Mouse (Mus musculus): ENCODE results near the gene Tgfb2.

Gene Tgfb2

DNA sequence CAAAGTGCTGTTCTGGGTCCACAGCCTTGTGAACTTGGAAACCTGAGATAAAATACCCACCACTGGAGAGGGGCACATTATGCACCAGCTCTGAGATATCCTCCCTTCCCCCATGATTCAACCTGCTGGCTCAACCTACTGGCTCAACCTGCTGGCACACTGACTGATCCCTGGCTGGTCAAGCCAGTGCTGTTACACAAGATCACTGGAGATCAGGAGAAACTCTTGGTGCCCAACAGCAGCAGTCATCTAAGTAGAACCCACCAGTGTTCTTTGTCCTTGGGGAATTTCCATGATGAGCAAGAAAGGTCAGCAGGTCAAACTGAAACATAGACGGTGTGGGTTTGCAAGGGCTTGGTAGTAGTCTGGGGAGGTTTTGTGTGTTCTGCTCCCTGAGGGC, 49.6 kb downstream of the Tgfb2 start:
- no peak for DNase-seq (ENCODE audit: low spot score)

DNA sequence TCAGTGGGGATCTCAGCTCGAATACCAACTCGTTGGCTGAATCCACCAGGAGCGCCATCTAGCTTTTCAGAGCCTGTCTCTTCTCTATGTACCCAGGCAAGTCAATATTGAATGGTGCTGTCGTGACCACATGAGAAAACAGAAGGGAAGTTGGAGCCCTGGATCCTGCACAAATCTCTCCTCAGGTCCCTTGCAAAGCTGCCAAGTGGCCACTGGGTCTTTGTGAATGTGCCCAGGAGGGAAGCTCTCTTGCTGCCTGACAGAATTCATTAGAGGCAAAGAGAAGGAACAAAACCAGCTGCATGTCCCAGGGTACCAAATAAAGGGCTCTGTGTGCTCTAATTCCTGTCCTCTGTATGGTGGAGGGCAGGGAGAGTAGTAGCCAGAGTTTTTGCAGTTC, 50.7 kb downstream of the Tgfb2 start:
- peak; percentile 45 for DNase-seq (ENCODE audit: low spot score)

DNA sequence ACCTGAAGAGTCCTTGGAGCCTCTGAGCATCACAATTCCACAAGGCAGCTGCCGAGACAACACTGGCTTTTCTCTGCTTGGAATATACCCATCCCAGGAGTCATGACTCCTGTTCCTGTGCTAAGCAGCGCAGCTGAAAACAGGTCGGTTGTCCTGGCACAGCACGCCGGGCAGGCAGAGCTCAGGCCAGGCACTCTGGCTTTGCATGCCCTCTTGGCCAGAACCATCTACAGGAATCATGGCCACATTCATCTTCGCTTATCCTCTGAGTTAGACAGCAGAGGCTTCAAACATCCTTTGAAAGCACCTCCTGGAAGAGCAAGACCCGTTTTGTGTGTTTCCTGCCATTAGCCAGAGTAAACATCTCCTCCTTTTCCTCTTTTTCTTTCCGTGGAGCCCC, 53.6 kb downstream of the Tgfb2 start:
- no peak for DNase-seq (ENCODE audit: low spot score)

DNA sequence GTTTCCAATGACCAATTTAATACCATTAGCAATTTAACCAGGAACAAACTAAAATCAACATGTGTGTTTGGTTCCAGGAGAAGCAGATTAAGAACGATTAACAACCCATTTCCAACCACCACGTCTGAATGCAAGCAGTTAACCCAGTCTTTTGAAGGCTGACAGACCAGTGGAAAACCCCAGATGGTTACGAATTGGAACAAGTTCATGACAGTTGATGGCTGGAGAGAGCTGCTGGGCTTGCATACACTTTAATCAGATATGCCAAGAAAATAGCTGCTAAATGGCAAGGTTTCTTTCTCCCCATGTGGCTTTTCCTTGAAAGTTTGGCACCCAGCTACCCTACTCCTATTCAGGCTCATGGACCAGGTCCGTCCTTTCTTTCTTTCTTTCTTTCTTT, 55.8 kb downstream of the Tgfb2 start:
- no peak for DNase-seq (ENCODE audit: low spot score)

DNA sequence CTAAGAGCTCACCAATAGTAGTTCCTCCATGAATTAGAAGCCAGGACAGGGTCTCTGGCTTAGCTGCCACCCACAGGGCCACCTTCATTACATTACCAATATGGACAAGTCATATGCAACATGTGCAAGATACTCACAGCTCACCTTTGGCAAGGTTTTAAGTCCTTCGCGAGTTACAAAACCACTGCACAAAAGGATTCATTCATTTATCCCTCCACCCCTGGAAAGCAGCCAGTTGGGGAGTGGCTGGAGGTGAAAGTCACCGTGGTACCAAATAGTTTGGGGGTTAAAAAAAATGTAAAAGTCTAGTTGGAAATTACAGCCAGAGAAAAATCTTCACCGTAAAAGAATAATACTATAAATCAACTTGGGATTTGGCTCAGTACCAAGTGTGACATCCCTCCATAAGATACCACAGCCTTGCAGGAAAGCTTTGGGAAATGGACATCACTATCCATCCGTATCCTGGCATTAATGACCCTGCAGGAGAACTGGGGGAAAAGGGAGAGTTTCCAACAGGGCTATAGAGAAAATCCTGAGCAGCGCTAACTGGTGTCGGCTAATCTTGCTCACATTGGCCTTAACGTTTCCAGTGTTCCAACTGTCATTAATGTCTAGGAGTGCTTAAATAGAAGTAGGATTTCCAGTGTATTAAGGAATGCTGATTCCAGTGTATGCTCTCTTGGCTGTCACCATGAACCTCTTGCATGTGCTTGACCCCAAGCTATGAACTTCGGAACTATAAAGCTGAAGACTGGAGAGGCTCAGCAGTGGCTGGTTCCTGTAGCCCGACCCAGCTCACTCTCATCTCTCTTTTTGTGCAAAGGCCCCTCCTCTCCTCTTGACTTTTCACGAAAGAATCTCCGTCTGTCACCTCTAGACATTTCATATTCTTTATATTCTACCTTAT, 68.2 kb downstream of the Tgfb2 start:
- no peak for DNase-seq (ENCODE audit: low spot score)

DNA sequence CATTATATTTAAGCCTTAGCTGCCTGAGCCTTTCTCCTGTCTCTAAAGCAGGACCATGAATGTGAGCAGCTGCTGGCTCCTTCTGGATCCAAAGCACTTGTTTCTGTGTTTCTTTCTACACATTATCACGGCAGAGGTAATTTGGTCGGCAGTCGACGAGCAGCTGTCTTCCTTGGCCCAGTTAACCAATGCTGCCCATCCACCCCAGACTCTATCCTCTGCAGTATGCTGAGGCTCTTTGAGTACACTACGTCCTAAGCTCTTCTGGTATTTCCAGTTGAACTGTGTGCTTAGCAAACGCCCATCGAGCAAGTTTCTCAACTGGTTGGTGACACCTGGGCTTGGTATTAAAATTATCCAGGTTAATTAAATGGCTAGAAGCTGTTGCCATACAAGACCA, 70.7 kb downstream of the Tgfb2 start:
- DNase-seq (ENCODE audit: low spot score): no peak

DNA sequence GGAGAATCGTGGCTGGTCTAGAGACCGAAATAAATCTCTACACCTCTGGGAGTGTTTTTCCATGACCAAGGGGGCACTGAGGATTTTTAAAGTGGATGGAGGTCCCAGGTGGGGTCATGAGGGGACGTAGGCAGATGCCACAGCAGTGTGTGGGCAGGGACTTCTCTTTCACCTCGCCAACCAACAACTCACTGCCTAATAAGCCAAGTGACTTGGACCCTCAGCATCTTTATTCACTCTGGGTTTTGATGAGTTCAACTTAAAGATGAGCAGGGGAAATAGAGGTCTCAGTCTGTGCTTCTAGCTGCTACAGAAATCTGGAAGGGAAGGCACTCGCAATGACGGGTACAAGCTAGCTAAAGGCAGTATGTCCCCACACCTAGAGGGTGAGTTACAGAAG, 74.3 kb downstream of the Tgfb2 start:
- DNase-seq (ENCODE audit: low spot score): no peak

DNA sequence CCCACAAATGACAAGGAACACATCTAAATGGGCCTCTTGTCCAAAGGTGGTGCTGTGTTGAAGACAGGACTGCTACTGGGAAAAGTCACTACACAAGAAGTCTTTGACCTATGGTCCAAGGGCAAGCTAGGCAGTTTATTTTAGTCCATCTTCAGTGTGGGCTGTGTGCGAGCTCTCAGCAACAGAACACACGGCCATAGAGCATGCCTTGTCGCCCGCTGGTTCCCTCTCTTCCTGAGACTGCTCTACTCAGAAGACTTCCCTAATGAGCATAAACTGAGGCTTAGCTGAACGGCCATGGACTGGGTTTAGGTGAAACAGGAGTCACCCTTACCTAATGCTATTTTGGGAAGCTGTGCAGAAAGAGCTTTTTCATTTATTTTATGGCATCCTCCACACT, 74.8 kb downstream of the Tgfb2 start:
- DNase-seq (ENCODE audit: low spot score): no peak

DNA sequence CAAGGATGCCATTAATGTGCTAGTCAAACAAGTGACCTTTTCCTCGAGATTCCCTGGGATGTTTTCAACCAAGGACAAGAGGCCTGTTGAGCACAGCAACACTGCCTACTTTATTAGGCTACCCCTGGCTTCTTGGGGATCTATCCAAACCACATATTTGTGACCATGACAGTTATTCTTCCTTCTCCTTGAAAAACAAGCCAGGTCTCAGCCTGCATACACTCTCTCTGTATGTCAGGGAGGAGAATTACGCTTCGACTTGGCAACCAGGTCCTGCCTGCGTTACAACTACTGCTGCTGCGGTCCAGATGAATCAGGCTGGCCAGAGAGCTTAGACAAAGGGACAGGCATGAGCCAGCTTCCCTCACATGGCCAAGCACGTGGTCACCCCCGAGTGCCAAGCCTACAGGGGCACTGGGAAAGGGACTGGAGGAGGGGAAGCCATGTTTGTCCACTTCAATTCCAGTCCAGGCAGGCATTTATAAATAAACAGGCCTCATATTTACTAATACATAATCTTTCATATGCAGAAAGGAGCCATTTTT, 78.3 kb downstream of the Tgfb2 start:
- DNase-seq (ENCODE audit: low spot score): peak; percentile 63

DNA sequence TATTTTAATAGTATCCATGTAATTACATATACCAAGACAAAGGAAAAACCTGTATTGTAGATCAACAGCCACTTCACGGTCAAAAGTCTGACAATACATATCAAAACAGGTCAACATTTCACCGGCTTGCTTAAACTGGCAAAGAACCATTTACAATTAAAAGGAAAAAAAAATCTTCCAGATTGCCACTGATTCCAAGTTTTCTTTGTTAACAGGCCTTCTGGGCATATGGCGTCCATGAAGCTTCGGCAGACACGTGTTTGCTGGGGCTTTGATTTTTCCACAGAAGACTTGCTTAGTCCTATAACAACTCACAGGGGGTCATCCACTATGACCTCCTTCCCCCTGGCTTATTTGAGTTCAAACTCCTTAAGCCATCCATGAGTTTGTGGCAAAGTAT, 81.3 kb downstream of the Tgfb2 start:
- no peak for DNase-seq (ENCODE audit: low spot score)

DNA sequence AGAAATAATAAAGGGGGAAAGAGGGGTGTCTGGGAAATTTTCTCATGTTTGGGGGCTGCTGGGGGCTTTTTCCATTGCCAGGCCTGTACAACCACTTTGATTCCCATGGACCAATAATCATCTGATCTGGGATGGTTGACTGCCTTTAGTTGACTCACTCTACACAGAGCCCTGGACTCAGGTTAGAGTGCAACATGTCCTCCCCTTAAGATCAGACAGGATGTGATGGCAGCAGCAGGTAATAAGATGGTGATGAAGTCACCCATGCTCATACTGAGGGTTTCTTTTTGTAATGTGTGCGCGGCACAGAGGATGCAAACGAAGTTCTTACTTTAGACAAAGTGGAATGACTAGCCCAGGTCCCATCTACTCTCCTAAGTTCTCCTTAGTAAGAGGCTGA, 84.0 kb downstream of the Tgfb2 start:
- DNase-seq (ENCODE audit: low spot score): no peak

DNA sequence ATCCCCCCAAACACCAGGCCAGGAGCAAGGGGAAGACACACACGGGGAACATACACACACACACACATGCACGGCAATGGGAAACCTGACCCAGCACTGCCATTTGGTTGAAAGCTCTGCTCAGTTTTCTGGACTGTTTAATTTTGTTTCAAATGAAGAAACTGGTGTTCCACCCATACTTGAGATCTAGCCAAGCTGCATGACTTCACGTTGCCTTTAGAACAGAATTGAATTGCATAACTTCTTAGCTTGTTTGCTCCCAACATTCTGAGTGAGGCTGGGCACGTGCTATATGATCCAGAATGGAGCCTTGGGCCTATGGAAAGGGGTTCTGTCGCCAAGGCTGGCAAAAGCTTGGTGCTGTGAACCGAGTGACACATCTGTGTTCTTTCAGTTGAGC, 87.5 kb downstream of the Tgfb2 start:
- no peak for DNase-seq (ENCODE audit: low spot score)

DNA sequence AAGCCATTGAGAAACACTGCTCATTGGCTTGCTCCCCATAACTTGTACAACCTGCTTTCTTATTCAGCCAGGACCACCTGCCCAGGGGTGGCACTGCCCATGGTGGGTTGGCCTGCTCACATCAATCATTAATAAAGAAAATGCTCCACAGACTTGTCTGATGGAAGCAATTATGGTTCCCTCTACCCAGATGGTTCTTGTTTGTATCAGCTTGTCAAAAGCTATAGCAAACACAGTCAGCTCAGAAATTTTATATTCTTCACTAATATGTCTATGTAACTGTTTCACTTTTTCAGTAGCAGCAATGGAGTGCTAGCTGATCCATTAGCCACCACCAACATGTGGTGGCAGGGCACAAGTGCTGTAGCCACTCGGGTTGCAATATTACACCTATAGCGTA, 94.4 kb downstream of the Tgfb2 start:
- DNase-seq (ENCODE audit: low spot score): no peak

DNA sequence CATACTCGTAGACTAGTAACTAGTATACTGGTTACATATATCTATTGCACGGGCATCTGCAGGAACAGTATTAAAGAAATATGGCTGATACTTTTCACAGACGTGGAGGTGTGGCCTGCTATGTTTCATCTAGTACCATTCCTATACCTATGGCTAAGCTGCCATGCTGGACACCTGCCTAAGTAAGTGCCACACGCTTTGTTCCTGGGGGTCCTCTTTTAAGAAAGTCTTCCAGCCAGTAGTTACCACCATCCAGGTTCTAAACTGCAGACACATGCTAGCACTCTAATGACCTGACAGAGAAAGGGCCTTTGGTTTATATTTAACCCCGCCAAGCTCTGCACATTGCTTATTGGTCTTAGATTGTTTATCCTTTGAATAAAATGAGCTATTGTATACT, 95.3 kb downstream of the Tgfb2 start:
- DNase-seq (ENCODE audit: low spot score): no peak

DNA sequence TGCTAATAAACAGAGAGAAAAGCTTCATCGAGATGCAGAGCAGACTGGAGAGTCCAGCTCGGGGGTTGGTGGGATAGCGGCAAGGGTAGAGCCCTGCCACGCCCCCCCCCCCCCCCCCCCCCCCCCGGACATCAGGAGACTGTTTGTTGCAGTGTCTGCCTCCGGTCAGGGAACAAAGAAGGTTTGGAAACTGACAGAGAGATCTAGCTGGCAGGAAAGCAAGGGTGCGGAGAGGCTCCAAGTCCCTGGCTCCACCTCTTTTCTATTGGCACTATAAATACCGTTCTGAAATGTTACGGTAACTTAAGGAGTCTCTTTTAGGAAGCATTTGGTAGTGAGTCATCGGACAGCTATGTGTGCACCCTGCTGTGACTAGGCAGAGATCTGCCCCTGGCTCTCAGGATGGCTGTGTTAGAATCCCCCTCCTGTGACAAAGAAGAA, 96.0 kb downstream of the Tgfb2 start:
- peak; percentile 17 for DNase-seq (ENCODE audit: low spot score)

DNA sequence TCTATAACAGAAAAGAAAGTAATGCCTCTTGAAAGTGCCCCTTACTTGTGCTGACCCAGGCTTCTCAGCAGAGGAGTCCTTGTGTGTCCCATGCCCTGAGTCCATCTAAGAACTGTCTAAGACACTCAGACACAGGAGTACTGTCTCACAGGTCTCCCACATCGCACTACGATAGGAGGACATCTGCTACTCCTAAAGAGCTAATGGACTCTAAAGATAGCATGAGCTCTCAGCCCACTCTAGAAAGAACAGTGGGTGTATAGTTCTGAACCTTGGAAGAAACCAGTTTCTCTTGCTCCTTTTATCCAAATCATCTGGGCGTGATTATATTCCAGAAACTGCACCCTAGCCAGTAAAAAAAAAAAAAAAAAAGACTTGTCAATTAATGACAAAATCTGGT, 97.7 kb downstream of the Tgfb2 start:
- no peak for DNase-seq (ENCODE audit: low spot score)

DNA sequence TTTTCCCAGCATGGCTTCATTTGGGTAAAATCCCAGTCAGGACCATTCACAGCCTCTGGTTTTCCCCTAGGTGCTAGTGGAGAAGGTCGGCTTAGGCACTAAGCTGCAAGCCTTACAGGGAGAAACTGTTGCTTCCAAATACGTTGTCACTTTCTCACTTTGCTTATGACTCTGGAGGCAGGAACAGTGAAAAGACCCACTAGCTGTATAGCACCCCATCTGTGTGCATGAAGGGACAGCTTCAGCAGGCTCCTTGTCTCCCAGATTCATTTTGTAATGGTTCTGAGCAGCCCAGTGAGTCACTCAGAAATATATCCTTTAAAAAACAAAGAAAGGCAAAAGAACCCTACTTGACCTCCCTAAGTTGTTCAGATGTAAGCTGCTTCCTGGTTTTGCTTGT, 100.2 kb downstream of the Tgfb2 start:
- no peak for DNase-seq (ENCODE audit: low spot score)

DNA sequence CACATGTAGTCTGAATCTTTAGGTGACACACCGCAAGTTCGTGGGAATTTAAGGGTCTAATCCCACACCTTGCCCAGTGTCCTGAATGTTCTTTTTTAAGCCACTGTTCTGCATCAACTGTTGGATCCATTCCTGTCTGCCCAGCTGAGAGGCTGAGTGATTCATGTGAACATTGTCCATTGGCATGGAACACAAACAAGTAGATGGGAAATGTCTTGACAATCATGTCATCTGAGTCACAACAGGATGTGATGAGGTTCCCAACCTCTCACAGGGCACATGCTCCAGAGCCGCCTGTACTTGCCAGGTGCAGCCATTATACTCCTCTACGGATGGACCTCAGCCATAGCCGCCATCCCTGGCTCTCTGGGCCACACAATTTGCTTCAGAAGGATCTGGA, 101.7 kb downstream of the Tgfb2 start:
- no peak for DNase-seq (ENCODE audit: low spot score)

DNA sequence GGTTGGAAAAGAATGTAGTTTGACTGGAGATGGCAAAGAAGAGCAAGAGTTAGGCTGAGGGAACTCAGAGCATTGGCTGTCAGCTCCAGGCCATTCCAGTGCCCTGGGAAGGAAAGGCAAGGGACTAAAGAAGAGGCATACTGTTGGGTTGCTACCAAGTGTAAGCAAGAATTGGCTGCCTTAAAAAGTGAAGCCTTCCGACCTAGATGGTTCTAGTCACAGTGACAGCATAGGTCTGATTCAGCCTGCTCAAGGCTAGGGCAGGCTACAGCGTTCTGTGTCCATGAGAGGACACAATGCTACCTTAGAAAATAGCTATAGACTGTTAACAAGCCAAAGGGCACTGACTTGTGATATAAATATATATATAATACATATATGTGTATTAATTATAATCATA, 117.6 kb downstream of the Tgfb2 start:
- DNase-seq (ENCODE audit: low spot score): no peak

DNA sequence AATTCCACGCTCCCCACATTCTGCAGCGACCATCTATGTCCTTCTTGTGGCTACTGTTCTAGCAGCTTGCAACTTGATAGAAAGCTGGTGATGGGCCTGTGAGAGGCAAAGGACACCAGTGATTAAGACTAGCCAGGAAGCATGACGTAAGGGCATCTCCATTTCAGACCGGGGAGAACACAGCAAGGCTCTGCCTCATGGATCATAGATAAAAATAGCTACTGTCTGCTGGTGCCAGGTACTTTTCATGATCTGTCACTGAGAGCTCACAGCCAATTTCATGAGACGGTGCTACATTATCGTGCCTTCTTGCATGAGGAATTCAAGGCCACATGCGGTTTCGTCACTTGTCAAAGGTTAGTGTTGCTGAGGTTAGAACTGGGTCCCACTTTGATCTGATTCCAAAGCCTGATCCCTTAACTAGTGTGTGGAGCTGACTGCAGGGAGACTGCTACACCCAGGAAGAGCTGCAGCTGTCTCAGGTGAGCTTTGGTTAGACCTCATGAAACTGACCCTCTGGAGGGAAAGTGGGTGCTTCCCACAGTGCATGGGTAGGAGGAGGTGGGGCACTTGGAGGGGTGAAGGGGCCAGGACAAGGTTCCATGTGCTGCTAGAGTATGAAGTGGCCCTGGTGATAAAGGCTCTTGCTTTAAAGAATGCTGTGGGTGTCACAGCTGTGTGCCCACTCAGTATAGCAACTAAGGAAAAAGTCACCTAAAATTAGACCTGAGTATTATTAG, 118.6 kb downstream of the Tgfb2 start:
- DNase-seq (ENCODE audit: low spot score): peak; percentile 11

DNA sequence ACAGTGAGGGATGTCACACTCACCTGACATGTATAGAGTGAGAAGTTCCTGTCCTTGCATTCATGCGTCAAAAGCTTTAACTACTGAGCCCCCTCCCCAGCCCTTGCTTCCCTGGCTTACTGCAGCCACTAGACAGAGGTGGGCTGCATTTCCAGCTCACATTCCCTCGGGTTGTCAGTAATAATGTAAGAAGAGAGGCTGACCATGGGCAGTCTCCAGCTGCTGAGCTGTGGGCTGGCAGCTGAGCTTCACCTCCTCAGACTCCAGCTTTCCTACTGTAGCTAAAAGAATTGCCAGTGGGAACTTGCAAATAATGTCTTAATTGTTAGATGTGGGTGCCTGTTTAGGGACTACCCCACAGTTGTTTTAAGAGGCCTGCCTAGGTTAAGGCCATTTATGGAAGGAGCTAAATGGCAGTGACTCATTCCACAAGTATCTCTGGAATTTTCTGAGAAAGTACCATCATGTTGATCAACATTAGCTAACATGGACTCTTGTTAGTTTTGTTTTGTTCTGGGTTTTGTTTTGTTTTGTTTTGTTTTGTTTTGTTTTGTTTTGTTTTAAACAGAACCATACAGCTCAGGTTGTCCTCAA, 120.1 kb downstream of the Tgfb2 start:
- DNase-seq (ENCODE audit: low spot score): no peak

DNA sequence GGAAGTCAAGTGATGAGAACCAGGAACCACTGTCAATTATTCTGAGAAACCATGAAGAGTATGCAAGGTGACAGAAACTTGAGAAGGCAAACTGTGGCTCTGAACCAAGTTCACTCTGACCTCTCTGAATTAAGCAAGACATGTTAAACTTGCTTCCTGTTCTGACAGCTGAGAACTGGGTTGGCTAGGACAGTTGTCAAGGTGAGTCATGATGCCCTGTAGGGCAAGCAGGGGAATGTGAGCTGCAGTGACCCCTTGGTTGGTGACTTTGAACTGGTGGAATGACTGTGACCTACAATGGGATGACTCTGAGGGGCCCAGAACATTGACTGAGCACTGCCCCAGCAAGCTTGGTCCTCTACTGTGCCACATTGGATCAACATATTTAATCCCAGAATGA, 121.9 kb downstream of the Tgfb2 start:
- DNase-seq (ENCODE audit: low spot score): no peak

DNA sequence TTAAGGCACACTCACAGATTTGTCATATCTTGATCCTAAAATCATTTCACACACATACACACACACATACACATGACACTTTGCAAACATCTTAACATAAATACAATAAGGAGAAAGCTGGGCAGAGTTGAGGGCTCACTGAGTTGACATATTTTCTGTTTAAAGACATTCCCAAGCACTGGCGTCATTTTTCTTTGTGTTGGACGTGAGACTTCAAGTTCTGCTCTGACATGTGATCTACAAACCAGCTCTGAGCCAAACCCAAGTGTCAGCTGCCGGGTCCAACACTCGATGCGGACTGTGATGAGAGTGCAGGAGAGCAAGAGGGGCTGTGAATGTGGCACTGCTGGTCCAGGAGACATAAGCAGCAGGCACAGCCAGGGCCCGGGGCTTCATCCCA, 123.7 kb downstream of the Tgfb2 start:
- DNase-seq (ENCODE audit: low spot score): no peak
